Mouse (Mus musculus) heart, embryonic 15.5 days (tissue): ENCODE measurements around the gene Twist1. TPM values are rescaled to one million over a fixed set of nuclear protein-coding genes. Genes with fewer than 3 reads are reported as not detected.

Experiments
- ATAC-seq: fragments of 200-750 bp; cut with Nextera tagmentation; replicated peaks from 2 replicates; pipeline ENCODE4 v1.8.0; 2017; ENCODE audit warnings: low read depth, moderate TSS enrichment; ENCODE audit not compliant: insufficient number of reproducible peaks, insufficient read depth, low FRiP score
- H3K27ac ChIP-seq: fragments of 300-500 bp; sonication (generic); 2 replicates; pipeline ENCODE4 v1.5.1; 2015; ENCODE audit warnings: mild to moderate bottlenecking, inconsistent platforms
- H3K27me3 ChIP-seq: fragments of 300-500 bp; sonication (generic); 2 replicates; pipeline ENCODE4 v1.6.1; 2015; ENCODE audit warnings: inconsistent platforms
- H3K36me3 ChIP-seq: fragments of 300-500 bp; sonication (generic); 2 replicates; pipeline ENCODE4 v1.6.1; 2015; ENCODE audit warnings: mild to moderate bottlenecking, inconsistent platforms
- H3K4me1 ChIP-seq: fragments of 300-500 bp; sonication (generic); replicated peaks from 2 replicates; pipeline ENCODE4 v1.6.1; 2015; ENCODE audit warnings: inconsistent platforms
- H3K4me2 ChIP-seq: fragments of 300-500 bp; sonication (generic); 2 replicates; pipeline ENCODE4 v1.6.1; 2015; ENCODE audit warnings: inconsistent platforms, mild to moderate bottlenecking, moderate library complexity
- H3K4me3 ChIP-seq: fragments of 300-500 bp; sonication (generic); 2 replicates; pipeline ENCODE4 v1.5.1; 2015; ENCODE audit warnings: mild to moderate bottlenecking, inconsistent platforms
- H3K9ac ChIP-seq: fragments of 300-500 bp; sonication (generic); 2 replicates; pipeline ENCODE4 v1.6.1; 2015; ENCODE audit warnings: mild to moderate bottlenecking, inconsistent platforms
- H3K9me3 ChIP-seq: fragments of 300-500 bp; sonication (generic); replicated peaks from 2 replicates; pipeline ENCODE4 v1.6.1; 2016; ENCODE audit warnings: inconsistent platforms
- WGBS: fragments of 180-500 bp; shearing (Covaris S2); methylation state at CpG from one replicate; pipeline ENCODE4 v1.1.7; 2015; ENCODE audit warnings: mixed read lengths; 5-methylcytosine and 5-hydroxymethylcytosine counted together
- polyA plus RNA-seq: library from polyadenylated mRNA; unstranded; fragments of >200 nt; fragmentation: Nextera tagmentation; extraction: Ambion mirVana; gene quantifications from 2 replicates; pipeline ENCODE4 v1.2.1, GENCODE M21; 2015

The Twist1 gene
- polyA plus RNA-seq, 1 experiment from 2014 or later, result 3.3 TPM

DNA sequence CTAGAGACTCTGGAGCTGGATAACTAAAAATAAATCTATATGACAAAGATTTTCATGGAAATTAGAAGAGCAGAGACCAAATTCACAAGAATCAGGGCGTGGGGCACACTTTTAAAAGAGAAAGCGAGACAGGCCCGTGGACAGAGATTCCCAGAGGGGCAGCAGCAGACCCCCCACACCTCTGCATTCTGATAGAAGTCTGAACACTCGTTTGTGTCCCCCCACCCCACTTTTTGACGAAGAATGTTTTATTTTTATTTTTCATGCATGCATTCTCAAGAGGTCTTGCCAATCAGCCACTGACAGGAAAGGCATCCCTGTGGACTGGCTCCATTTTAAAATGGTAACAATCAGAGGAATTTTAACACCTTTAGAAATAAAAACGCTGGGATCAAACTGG is 1.7 kb downstream of the Twist1 start:
- H3K9ac ChIP-seq, result peak overlapping the region; percentile 70; the same call in 1 of the 2 replicates
- WGBS, result 7% methylated on average over 6 of the region's 6 CpGs
- H3K36me3 ChIP-seq, result no peaks in the 10 kb centered on the region
- H3K27me3 ChIP-seq, result peaks cover 90% of the 10 kb centered on the region
- peak overlapping the region; percentile 74 for H3K4me3 ChIP-seq
- H3K4me1 ChIP-seq, result peaks cover 31% of the 10 kb centered on the region
- H3K4me2 ChIP-seq, result peak overlapping the region; percentile 94
- no peak overlapping the region for H3K27ac ChIP-seq
- ATAC-seq, result no peak
- no peaks in the 10 kb centered on the region for H3K9me3 ChIP-seq

DNA sequence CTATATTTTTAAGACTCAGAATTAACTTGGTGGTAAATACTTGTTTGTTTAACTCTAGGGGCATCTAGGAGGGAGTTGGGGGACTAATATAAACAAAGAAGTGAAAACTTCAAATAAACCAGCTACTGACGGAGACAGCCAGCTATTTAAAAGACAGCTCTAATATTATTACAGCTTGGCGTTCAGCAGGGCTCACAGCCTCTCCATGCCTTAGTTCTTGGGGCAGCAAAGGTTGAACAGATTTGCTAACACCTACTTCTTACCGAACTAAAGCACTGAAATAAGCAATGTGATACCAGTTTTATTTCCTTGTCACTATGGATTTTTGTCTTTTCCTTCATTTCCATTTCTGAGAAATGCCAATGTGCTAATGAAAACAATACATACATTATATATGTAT is 2.4 kb downstream of the Twist1 start:
- H3K4me3 ChIP-seq, result no peak overlapping the region
- H3K27me3 ChIP-seq, result peaks cover 91% of the 10 kb centered on the region
- H3K27ac ChIP-seq, result no peak overlapping the region
- no peaks in the 10 kb centered on the region for H3K36me3 ChIP-seq
- no peak overlapping the region for H3K9ac ChIP-seq
- no peak overlapping the region; the same call in 1 of the 2 replicates for H3K4me2 ChIP-seq
- ATAC-seq, result no peak
- H3K4me1 ChIP-seq, result peaks cover 31% of the 10 kb centered on the region
- WGBS, result 35% methylated on average over 3 of the region's 3 CpGs
- no peaks in the 10 kb centered on the region for H3K9me3 ChIP-seq

DNA sequence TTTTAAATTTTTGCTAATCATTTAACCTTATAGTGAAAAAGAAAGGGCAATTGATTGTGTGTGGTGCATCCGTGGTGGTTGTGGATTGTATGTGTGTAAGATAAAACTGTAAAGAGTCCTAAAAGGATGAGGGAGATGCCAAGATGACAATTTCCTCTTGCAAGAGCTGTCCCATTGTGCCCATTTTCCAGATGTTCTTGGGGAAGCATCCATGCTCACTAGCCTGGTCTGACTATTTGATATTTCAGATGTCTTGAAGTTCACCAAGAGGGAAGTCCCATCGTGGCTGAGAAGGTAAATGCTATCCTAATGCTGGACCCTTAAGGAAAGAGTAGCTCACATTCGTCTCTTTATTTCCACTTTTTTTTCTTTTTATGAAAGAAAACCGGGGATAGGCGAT is 3.5 kb downstream of the Twist1 start:
- Histone ChIP-seq H3K9me3 (no peaks in the 10 kb centered on the region), H3K27me3 (peaks cover 90% of the 10 kb centered on the region), H3K4me1 (peaks cover 27% of the 10 kb centered on the region), H3K4me2 (no peak overlapping the region), H3K27ac (no peak overlapping the region), H3K4me3 (no peak overlapping the region), H3K9ac (no peak overlapping the region), H3K36me3 (no peaks in the 10 kb centered on the region)
- ATAC-seq, result no peak
- WGBS, result 51% methylated on average over 5 of the region's 5 CpGs

DNA sequence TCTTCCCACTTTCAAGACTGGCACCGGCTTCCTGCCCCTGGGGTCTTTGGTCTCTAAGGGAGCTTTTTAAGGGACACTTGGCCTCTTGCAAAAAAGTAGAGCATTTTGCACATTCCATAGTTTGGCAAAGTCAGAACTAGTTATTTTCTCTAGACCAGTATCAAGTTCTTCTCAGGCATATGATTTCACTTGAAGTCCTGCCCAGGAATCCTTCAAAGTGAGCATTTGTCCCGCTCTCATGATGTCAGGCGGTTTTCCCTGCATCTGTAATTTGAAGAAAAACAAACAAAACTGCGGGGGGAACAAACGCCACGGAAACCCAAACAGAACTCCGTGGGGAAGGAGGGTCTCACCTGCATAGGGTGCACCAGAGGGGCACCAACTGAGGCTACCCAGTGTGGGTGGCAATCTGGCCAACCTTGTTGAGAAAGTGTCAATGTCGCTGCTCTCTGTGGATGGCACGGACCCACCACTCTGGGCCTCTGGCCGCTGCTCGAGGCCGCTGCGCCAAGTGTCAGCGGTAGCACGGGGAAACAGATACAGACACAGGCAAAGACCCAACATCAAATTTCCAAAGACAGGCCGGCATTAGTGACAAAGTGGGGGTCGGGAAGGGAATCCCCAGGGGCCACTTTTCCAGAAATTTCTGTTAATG is 4.8 kb downstream of the Twist1 start:
- no peak overlapping the region for H3K9ac ChIP-seq
- peaks cover 89% of the 10 kb centered on the region for H3K27me3 ChIP-seq

DNA sequence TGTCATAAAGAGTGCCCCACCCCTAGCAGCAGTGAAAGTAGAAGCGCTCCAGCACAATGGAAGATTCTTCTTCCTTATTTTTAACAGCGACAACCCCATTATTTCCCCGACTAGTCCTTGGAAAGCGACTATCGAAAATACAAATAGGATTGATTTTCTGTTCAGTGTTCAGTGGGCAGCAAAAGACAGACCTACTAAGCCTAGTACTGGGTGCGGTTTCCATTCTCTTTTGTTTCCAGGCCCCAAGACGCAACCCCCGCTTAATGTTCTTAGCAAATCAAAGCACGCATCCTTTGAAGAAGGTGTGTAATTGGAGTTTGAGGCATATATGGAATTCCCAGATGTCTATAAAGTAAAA is 5.3 kb downstream of the Twist1 start:
- Histone ChIP-seq H3K4me1 (peaks cover 30% of the 10 kb centered on the region), H3K4me3 (no peak overlapping the region), H3K36me3 (no peaks in the 10 kb centered on the region), H3K4me2 (no peak overlapping the region), H3K27ac (no peak overlapping the region), H3K27me3 (peaks cover 90% of the 10 kb centered on the region), H3K9ac (no peak overlapping the region), H3K9me3 (no peaks in the 10 kb centered on the region)
- no peak for ATAC-seq
- WGBS, result 43% methylated on average over 9 of the region's 9 CpGs

More for the DNA sequence above, 4.8 kb downstream of the Twist1 start:
- H3K4me1 ChIP-seq, result peaks cover 30% of the 10 kb centered on the region
- H3K27ac ChIP-seq, result no peak overlapping the region
- H3K9me3 ChIP-seq, result no peaks in the 10 kb centered on the region
- H3K36me3 ChIP-seq, result no peaks in the 10 kb centered on the region
- H3K4me3 ChIP-seq, result peak overlapping the region; percentile 8; the same call in 1 of the 2 replicates
- WGBS, result 25% methylated on average over 17 of the region's 17 CpGs
- no peak overlapping the region for H3K4me2 ChIP-seq
- ATAC-seq, result no peak

DNA sequence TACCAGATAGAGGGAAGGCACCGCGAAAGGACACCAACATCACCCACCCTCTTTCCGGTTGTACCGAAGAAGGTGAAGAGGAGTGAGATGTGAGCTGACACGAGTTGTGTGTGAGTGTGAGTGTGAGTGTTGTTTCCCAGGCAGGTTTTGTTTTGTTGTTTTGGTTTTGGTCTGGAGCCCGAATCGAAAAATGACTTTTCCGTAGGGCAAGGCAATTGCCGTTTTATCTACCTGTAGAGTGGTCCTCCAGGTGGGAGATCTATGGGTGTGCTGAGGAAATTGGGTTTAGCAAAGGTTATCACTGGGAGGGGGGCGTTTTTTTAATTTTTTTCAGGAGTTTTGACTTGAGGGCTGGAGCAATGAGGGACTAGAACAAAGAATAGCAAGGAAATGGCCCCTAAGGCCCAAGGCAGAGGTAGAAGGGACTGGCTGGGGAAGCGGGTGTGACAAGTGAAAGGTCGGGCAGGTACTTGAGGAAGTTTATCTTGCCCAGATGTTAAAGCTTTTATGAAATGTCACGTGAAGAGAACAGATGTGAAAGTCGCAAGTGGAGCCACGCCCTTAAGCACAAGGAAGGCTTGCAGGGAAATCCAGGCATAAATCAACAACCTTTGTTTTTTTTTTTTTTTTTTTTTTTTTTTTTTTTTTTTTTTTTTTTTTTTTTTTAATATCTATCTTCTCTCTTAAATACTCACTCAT is 6.3 kb downstream of the Twist1 start:
- Histone ChIP-seq H3K4me1 (peaks cover 28% of the 10 kb centered on the region), H3K27me3 (peaks cover 90% of the 10 kb centered on the region), H3K9me3 (no peaks in the 10 kb centered on the region), H3K36me3 (no peaks in the 10 kb centered on the region), H3K4me2 (no peak overlapping the region), H3K9ac (no peak overlapping the region), H3K4me3 (no peak overlapping the region), H3K27ac (no peak overlapping the region)
- WGBS, result 27% methylated on average over 15 of the region's 15 CpGs
- no peak for ATAC-seq

DNA sequence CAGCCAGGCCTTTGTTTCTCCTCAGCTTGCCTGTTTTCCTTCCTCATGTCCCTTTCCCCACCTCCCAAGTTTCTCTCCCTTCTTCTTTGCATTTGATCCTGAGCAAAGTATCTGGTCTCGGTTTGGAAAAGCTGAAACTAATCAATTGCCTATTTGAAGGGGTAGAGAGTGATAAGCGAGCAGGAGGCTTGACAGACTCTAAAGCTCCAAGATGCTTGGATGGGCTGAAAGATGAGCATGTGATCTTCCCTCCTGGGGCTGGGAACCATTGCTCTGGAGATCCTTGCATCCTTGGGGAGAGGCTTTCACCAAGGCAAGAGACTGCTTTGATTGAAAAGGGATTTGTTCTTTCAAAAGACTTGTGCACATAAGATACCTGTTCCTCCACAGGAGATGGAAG is 7.0 kb downstream of the Twist1 start:
- H3K4me3 ChIP-seq, result no peak overlapping the region
- H3K9ac ChIP-seq, result no peak overlapping the region
- no peak for ATAC-seq
- H3K4me1 ChIP-seq, result peaks cover 27% of the 10 kb centered on the region
- no peak overlapping the region for H3K27ac ChIP-seq
- H3K4me2 ChIP-seq, result no peak overlapping the region
- no peaks in the 10 kb centered on the region for H3K9me3 ChIP-seq
- peaks cover 90% of the 10 kb centered on the region for H3K27me3 ChIP-seq
- H3K36me3 ChIP-seq, result no peaks in the 10 kb centered on the region
- 39% methylated on average over 2 of the region's 2 CpGs for WGBS

DNA sequence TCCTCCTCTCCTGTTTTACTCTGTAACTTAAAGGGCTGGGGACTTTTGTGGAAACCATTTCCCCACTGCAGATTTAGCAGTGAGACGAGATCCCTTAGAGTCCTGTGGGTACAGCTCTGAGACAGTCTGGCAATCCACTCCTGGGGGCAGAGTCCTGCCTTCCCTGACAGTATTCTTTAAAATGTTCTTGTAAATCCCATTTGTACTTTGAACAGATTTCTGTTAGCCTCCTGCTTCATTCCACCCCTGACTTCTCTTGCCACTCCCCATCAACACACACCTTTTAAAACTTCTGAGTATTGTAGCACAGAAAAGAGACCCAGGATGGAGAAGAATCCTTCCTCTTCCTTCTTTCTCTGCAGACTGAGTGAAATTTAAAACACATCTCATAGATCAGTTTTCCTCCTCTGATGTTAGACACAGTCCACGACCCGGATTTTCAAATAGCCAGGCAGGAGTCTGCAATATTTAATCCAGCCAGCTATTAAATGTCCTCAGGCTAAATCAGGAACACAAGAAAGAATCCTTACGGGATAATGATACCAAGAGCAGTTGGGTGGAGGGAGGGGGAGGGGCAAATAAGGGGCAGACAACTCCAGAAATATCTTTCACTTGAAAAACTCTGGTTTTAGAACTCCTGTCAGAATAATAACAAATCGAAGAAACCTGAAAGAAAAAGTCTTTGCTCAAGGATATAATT is 8.3 kb downstream of the Twist1 start:
- H3K4me2 ChIP-seq, result no peak overlapping the region; the same call in 1 of the 2 replicates
- peaks cover 27% of the 10 kb centered on the region for H3K4me1 ChIP-seq
- H3K36me3 ChIP-seq, result no peaks in the 10 kb centered on the region
- H3K27ac ChIP-seq, result no peak overlapping the region
- no peaks in the 10 kb centered on the region for H3K9me3 ChIP-seq
- H3K9ac ChIP-seq, result no peak overlapping the region
- H3K27me3 ChIP-seq, result peaks cover 92% of the 10 kb centered on the region
- no peak overlapping the region for H3K4me3 ChIP-seq
- WGBS, result 12% methylated on average over 5 of the region's 5 CpGs
- no peak for ATAC-seq

DNA sequence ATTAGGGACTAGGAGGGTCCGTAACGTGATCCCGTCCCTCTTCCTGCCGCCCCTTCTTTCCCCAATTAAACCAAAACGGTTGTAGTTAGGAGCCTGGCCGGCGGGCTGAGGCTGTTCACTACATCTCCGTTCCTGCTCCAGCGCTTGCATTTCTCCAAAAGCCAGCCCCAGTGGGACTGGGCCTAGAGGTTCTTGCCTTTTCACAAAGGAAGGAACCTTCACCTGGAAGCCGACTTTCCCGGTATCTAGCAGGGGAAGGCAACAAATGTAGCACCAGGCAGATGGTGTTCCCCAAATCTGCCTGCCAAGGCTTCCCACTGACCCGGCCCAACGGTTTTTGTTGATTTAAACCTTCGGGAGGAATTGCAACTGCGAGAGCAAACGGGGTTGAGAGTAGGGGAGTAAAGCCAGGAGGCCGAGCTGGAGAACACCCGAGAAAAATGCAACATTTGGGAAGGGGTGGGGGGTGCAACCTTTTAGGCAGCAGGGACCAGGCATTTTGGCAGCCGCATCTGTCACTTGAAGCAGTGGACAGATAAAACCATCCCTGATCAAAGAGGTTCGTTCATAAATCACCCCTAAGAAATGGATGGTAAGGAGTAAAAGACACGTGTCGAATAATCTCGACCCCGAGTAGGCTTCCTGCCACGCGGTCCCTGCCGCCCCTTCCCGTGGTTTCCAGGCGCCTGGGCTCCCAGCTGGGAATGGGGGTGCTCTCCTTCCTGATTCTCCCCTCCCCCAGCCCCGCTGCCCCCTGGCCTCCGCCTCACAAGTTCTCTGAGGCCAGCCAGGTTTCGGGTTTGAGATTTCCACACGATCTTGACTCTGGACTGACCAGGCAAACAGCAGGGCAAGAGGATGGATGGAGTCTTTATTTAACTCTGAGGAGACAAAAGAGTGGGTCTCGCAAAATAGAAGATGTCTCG is 9.3 kb downstream of the Twist1 start:
- H3K36me3 ChIP-seq, result no peaks in the 10 kb centered on the region
- H3K4me3 ChIP-seq, result peak overlapping the region; percentile 42
- H3K9me3 ChIP-seq, result no peaks in the 10 kb centered on the region
- H3K4me1 ChIP-seq, result peaks cover 27% of the 10 kb centered on the region
- peak overlapping the region; percentile 68 for H3K4me2 ChIP-seq
- H3K27ac ChIP-seq, result no peak overlapping the region
- 3% methylated on average over 35 of the region's 35 CpGs for WGBS
- no peak overlapping the region for H3K9ac ChIP-seq
- H3K27me3 ChIP-seq, result peaks cover 93% of the 10 kb centered on the region
- no peak for ATAC-seq

DNA sequence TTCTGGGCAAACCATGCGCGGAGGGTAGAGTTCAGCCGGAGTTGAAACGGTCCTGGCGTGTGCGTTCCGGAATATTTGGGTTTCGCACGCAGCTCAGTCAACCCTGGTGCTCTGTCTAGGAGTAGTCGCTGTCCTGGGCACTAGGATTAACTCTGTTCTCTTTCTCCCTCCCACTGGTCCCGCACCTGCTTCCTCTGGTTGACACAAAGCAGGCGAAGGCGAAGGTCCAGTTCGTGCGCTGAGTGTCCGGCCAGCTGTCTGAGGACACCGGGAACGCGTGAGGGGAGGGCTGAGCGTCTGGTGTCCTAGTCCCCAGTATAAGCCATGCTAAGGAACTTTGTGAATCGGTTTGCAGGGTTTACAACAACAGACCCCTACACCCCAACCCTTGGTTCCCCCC is 10.0 kb downstream of the Twist1 start:
- Histone ChIP-seq H3K36me3 (no peaks in the 10 kb centered on the region), H3K9me3 (no peaks in the 10 kb centered on the region), H3K27me3 (peaks cover 90% of the 10 kb centered on the region), H3K4me2 (peak overlapping the region; percentile 68), H3K4me1 (peaks cover 24% of the 10 kb centered on the region), H3K9ac (no peak overlapping the region), H3K27ac (no peak overlapping the region), H3K4me3 (peak overlapping the region; percentile 42)
- no peak for ATAC-seq
- WGBS, result 2% methylated on average over 21 of the region's 21 CpGs
